Mouse (Mus musculus): Measurements from ENCODE around the gene Gm13696. TPM values are rescaled to one million over a fixed set of nuclear protein-coding genes. Genes with fewer than 3 reads are reported as not detected.
"Not testable (repeated sequence)": the region's sequence is repeated elsewhere in the genome, so short reads cannot be mapped to it uniquely, and the experiment has no call there.

Gene Gm13696
- under 1 TPM; 0.75 to 0.77 TPM for total RNA-seq (2021)
- long read RNA-seq, experiment 1, result 0 reads
- long read RNA-seq, experiment 2, result 0 reads

DNA sequence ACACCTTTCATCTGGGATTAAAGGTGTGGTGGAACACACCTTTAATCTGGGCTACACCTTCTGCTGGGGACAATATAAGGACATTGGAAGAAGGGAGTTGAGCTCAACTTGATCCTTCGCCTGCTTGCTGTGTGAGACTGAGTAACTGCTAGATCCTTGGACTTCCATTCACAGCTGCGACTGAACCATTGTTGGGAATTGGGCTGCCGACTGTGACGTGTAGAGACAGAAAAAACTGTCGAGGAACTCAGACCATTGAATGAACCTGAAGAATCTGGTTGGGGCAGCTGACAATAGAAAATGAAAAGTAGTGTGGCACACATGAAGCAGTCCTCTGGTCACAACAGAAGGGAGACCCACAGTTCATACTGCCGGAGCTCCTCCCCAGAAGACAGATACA, at the start of gene Gm13696:
Gm13696 (plus strand) TSS at position 301 of the 400 bp plus-strand sequence.
- not testable (repeated sequence) for DNase-seq

- DNase-seq, result no peak
Measured at GRCm38 (mm10) chr2:83929478-83930088, 43.3 kb upstream of the Gm13696 start.

GRCm38 (mm10) chr2:83940931-83941361, 32.0 kb upstream of the Gm13696 start, which contains the start of gene Zswim2:
Gene Zswim2, minus strand, starts transcription at chr2:83941228.
- peak; percentile 9 to 10 for DNase-seq

DNA sequence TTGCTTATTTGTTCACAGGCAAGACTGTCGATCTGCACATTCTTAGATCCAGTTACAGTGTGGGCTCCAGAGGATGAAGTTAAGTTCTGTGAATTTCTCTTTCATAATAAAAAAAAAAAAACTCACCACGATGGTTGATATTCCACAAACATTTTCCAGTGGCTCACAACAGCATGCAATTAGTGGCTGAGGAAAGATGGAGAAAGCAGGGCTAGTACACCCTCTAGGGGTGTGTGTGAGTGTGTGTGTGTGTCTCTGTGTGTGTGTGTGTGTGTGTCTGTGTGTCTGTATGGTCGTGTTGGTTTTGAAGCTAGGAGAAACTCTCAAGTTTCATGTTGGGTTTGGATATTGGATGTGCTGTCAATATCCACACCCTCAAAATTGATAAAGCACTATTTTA, 31.5 kb upstream of the Gm13696 start:
- no peak for DNase-seq

GRCm38 (mm10) chr2:83941792-83942191, 31.1 kb upstream of the Gm13696 start:
- DNase-seq, result no peak

GRCm38 (mm10) chr2:83955393-83955792, 17.5 kb upstream of the Gm13696 start, which contains the start of gene Gm13698:
Gene Gm13698, plus strand, starts transcription at chr2:83955693.
- not testable (repeated sequence) for DNase-seq

DNA sequence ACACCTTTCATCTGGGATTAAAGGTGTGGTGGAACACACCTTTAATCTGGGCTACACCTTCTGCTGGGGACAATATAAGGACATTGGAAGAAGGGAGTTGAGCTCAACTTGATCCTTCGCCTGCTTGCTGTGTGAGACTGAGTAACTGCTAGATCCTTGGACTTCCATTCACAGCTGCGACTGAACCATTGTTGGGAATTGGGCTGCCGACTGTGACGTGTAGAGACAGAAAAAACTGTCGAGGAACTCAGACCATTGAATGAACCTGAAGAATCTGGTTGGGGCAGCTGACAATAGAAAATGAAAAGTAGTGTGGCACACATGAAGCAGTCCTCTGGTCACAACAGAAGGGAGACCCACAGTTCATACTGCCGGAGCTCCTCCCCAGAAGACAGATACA, 11.7 kb upstream of the Gm13696 start, which contains the start of gene Gm13693:
Gm13693 (plus strand) TSS at position 301 of the 400 bp plus-strand sequence.
- DNase-seq, result not testable (repeated sequence)

DNA sequence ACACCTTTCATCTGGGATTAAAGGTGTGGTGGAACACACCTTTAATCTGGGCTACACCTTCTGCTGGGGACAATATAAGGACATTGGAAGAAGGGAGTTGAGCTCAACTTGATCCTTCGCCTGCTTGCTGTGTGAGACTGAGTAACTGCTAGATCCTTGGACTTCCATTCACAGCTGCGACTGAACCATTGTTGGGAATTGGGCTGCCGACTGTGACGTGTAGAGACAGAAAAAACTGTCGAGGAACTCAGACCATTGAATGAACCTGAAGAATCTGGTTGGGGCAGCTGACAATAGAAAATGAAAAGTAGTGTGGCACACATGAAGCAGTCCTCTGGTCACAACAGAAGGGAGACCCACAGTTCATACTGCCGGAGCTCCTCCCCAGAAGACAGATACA, 5.9 kb upstream of the Gm13696 start, which contains the start of gene Gm13695:
Gm13695 (plus strand) TSS at position 301 of the 400 bp plus-strand sequence.
- not testable (repeated sequence) for DNase-seq

GRCm38 (mm10) chr2:83978633-83979032, 5.7 kb downstream of the Gm13696 start, which contains the start of gene Gm13694:
Gene Gm13694, plus strand, starts transcription at chr2:83978933.
- DNase-seq, result not testable (repeated sequence)

DNA sequence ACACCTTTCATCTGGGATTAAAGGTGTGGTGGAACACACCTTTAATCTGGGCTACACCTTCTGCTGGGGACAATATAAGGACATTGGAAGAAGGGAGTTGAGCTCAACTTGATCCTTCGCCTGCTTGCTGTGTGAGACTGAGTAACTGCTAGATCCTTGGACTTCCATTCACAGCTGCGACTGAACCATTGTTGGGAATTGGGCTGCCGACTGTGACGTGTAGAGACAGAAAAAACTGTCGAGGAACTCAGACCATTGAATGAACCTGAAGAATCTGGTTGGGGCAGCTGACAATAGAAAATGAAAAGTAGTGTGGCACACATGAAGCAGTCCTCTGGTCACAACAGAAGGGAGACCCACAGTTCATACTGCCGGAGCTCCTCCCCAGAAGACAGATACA, 11.5 kb downstream of the Gm13696 start, which contains the start of gene Gm13697:
Gm13697 (plus strand) TSS at position 301 of the 400 bp plus-strand sequence.
- DNase-seq, result not testable (repeated sequence)

- not testable (repeated sequence) for DNase-seq
Measured at GRCm38 (mm10) chr2:83990253-83990652, 17.3 kb downstream of the Gm13696 start, which contains the start of gene Gm13691. Gene Gm13691, plus strand, starts transcription at chr2:83990553.

- DNase-seq, result peak; percentile 28 to 48
Measured at GRCm38 (mm10) chr2:83993639-83994255, 20.8 kb downstream of the Gm13696 start.

GRCm38 (mm10) chr2:83994526-83994925, 21.6 kb downstream of the Gm13696 start:
- DNase-seq, result not testable (repeated sequence)

DNA sequence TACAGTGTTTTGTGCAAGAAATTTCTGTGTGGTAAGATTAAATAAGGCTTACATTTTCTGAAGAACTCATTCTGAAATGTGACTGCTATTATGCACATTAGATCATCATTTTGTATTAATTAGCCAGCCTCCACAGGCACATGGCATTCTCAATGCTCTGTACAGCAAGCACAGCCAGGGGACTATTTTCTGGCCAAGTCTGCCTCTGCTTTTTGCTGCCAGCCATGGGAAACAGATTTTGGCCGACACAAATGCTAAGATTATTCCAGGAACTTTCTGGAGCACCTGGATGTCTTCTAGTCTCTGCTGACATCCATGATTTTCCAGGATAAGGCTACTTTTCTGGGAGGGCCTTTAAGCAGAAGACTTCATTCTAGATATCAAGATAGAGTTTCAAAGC, 36.0 kb downstream of the Gm13696 start:
- DNase-seq, result peak in 1 of 2 experiments; percentile 12

- no peak for DNase-seq
Measured at GRCm38 (mm10) chr2:84009818-84010217, 36.9 kb downstream of the Gm13696 start.

DNA sequence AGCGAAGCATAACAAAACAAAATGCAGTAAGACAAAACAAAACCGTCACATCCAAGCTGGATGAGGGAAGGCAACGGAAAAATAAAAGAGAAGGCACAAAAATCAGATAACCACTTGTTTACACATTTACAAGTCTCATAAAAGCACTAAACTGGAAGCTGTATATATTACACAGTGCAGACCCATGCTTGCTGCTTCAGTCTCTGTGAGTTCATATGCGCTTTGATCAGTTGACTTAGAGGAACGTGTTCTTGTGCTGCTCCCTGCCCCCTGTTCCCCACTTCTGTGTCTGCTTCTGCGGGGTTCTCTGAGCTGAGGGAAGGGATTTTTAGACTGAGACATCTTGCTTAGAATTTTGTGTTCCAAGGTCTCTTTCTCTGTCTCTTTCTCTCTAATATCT, 41.6 kb downstream of the Gm13696 start:
- no peak for DNase-seq

GRCm38 (mm10) chr2:84016291-84016690, 43.4 kb downstream of the Gm13696 start:
- DNase-seq, result not testable (repeated sequence)

- no peak for DNase-seq
Measured at GRCm38 (mm10) chr2:84018330-84018729, 45.4 kb downstream of the Gm13696 start.

GRCm38 (mm10) chr2:84019519-84020305, 46.8 kb downstream of the Gm13696 start:
- DNase-seq, result peak in 1 of 2 experiments; percentile 16

GRCm38 (mm10) chr2:84021930-84022329, 49.0 kb downstream of the Gm13696 start:
- peak in 1 of 2 experiments; percentile 9 for DNase-seq

- peak; percentile 70 to 85 for DNase-seq
Measured at GRCm38 (mm10) chr2:84022905-84023304, 50.0 kb downstream of the Gm13696 start.

GRCm38 (mm10) chr2:84023319-84023718, 50.4 kb downstream of the Gm13696 start:
- DNase-seq, result no peak
